Mouse (Mus musculus) neural tube, embryonic 11.5 days (tissue): Measurements from ENCODE around the gene Hmgcr. TPM values are rescaled to one million over a fixed set of nuclear protein-coding genes. Genes with fewer than 3 reads are reported as not detected.

ENCODE experiments used
- ATAC-seq: fragments of 200-750 bp; cut with Nextera tagmentation; 2 replicates; pipeline ENCODE4 v1.8.0; 2017; ENCODE audit warnings: moderate number of reproducible peaks, mild to moderate bottlenecking, moderate TSS enrichment, moderate library complexity; ENCODE audit not compliant: insufficient read depth, low FRiP score, low TSS enrichment
- DNase-seq: peaks from one replicate; pipeline ENCODE4 v3.0.0-alpha.2; 2015; ENCODE audit warnings: low spot score
- H3K27ac ChIP-seq: fragments of 300-500 bp; sonication (generic); 2 replicates; pipeline ENCODE4 v1.5.1; 2014; ENCODE audit warnings: low read depth, mild to moderate bottlenecking, low read length
- H3K27me3 ChIP-seq: fragments of 300-500 bp; sonication (generic); 2 replicates; pipeline ENCODE4 v1.6.1; 2014; ENCODE audit warnings: mild to moderate bottlenecking, low read length, mixed read lengths; ENCODE audit not compliant: control insufficient read depth, insufficient read depth
- H3K36me3 ChIP-seq: fragments of 300-500 bp; sonication (generic); 2 replicates; pipeline ENCODE4 v1.6.1; 2014; ENCODE audit warnings: mild to moderate bottlenecking, low read length, moderate library complexity, mixed read lengths; ENCODE audit not compliant: control insufficient read depth, insufficient read depth
- H3K4me1 ChIP-seq: fragments of 300-500 bp; sonication (generic); 2 replicates; pipeline ENCODE4 v1.6.1; 2014; ENCODE audit warnings: low read length, mixed read lengths; ENCODE audit not compliant: control insufficient read depth, insufficient read depth
- H3K4me2 ChIP-seq: fragments of 300-500 bp; sonication (generic); 2 replicates; pipeline ENCODE4 v1.6.1; 2014; ENCODE audit warnings: low read depth, mild to moderate bottlenecking, moderate library complexity
- H3K4me3 ChIP-seq: fragments of 300-500 bp; sonication (generic); 2 replicates; pipeline ENCODE4 v1.5.1; 2014; ENCODE audit warnings: low read depth, low read length
- H3K9ac ChIP-seq: fragments of 300-500 bp; sonication (generic); 2 replicates; pipeline ENCODE4 v1.6.1; 2014; ENCODE audit warnings: mild to moderate bottlenecking, low read length
- H3K9me3 ChIP-seq: fragments of 300-500 bp; sonication (generic); 2 replicates; pipeline ENCODE4 v1.6.1; 2016; ENCODE audit warnings: low read length; ENCODE audit not compliant: control insufficient read depth
- WGBS: fragments of 180-500 bp; shearing (Covaris S2); extraction: QIAGEN DNeasy Blood & Tissue Kit; methylation state at CpG from one replicate; pipeline ENCODE4 v1.1.7; 2014; 5-methylcytosine and 5-hydroxymethylcytosine counted together
- polyA plus RNA-seq: library from polyadenylated mRNA; unstranded; fragments of >200 nt; fragmentation: Nextera tagmentation; extraction: Ambion mirVana; gene quantifications from 2 replicates; pipeline ENCODE4 v1.2.1, GENCODE M21; 2014

The Hmgcr gene
- polyA plus RNA-seq, 1 experiment from 2014 or later = 220 TPM

- no peak for DNase-seq
- ATAC-seq = no peak
Measured at GRCm38 (mm10) chr13:96656673-96657072, 14.1 kb downstream of the Hmgcr start.

DNA sequence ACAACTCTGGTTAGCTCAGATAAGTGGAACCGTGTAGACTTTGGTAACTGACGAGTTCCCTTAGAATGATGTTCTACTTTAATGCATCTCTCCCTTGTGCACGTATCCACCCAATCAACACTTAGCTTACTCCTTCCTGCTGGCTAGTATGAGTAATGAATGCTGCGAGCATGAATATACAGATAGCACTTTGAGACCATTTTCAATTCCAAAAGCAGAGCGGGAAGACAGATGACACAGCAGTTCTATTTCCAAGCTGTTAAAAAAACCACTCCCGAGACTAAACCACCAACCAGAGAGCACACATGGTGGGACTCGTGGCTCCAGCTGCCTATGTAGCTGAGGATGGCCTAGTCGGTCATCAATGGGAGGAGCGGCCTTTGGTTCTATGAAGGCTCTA is 17.7 kb downstream of the Hmgcr start:
- H3K36me3 ChIP-seq = peaks cover 42% of the 10 kb centered on the region
- no peak overlapping the region for H3K27ac ChIP-seq
- H3K27me3 ChIP-seq = no peaks in the 10 kb centered on the region
- H3K4me1 ChIP-seq = no peaks in the 10 kb centered on the region
- no peak overlapping the region for H3K4me3 ChIP-seq
- no peak; the same call in 1 of the 2 replicates for ATAC-seq
- no peak overlapping the region for H3K4me2 ChIP-seq
- no peak overlapping the region for H3K9ac ChIP-seq
- DNase-seq = no peak
- whole genome bisulfite sequencing = 92% methylated on average over 9 of the region's 9 CpGs
- no peaks in the 10 kb centered on the region for H3K9me3 ChIP-seq

More at GRCm38 (mm10) chr13:96656673-96657072, 14.1 kb downstream of the Hmgcr start:
- Histone ChIP-seq H3K36me3 (peaks cover 43% of the 10 kb centered on the region), H3K27ac (no peak overlapping the region), H3K4me2 (no peak overlapping the region), H3K4me3 (no peak overlapping the region), H3K27me3 (no peaks in the 10 kb centered on the region), H3K9ac (no peak overlapping the region), H3K4me1 (no peaks in the 10 kb centered on the region), H3K9me3 (no peaks in the 10 kb centered on the region)
- 90% methylated on average over 1 of the region's 1 CpGs for WGBS

- H3K9me3 ChIP-seq = no peaks in the 10 kb centered on the region
- no peak overlapping the region for H3K9ac ChIP-seq
- DNase-seq (no peak), ATAC-seq (no peak)
- no peak overlapping the region for H3K4me3 ChIP-seq
- WGBS = 62% methylated on average over 5 of the region's 5 CpGs
- no peaks in the 10 kb centered on the region for H3K27me3 ChIP-seq
- peaks cover 5% of the 10 kb centered on the region for H3K36me3 ChIP-seq
- no peaks in the 10 kb centered on the region for H3K4me1 ChIP-seq
- H3K4me2 ChIP-seq = no peak overlapping the region
- H3K27ac ChIP-seq = no peak overlapping the region
Measured at GRCm38 (mm10) chr13:96645822-96646221, 24.9 kb downstream of the Hmgcr start.

DNA sequence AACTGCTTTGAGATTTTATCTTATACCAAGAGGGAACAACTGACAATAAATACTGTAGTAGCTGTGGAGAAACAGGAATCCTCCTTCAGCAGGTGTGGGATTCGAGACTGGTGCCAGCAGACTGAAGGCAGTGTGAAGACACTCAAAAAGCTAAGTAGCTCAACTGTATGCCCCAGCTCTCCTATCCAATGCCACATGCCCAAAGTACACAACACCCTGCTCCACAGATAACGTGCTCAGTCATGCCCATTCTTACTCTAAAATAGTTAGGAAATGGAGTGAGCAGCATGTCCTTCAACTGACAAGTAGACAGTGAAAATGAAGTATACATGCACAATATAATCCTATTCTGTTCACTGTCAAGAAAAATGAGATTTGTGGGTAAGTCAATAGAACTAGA is 26.6 kb downstream of the Hmgcr start:
- Histone ChIP-seq H3K9me3 (no peaks in the 10 kb centered on the region), H3K36me3 (no peaks in the 10 kb centered on the region; the same call in 1 of the 2 replicates), H3K4me1 (no peaks in the 10 kb centered on the region), H3K9ac (no peak overlapping the region), H3K4me2 (no peak overlapping the region), H3K27ac (no peak overlapping the region), H3K27me3 (no peaks in the 10 kb centered on the region), H3K4me3 (no peak overlapping the region)
- DNase-seq = no peak
- ATAC-seq = no peak
- WGBS = 77% methylated on average over 2 of the region's 2 CpGs

- ATAC-seq = no peak
- H3K27ac ChIP-seq = no peak overlapping the region
- WGBS = 94% methylated on average over 4 of the region's 4 CpGs
Measured at GRCm38 (mm10) chr13:96630396-96630795, 40.3 kb downstream of the Hmgcr start.

DNA sequence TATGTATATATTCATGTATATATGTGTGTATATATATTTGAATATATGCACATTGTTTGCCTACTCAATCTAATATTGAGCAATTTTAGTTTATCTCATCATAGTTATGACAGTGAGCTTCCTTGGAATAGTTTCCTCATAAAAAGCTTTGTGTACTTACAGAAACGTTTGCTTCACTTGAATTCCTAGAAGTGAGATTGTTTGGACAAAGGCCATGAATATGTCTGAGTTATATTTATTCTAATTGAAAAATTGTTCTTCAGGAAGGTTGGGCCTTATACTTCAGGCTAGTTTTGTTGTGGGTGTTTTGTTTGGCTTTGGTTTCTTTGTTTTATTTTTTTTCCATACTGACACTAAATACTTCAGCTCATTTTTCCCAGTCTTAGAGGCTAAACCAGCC is 49.8 kb downstream of the Hmgcr start:
- WGBS = 80% methylated on average over 1 of the region's 1 CpGs
- Histone ChIP-seq H3K27ac (no peak overlapping the region), H3K27me3 (no peaks in the 10 kb centered on the region), H3K4me2 (no peak overlapping the region), H3K36me3 (no peaks in the 10 kb centered on the region; the same call in 1 of the 2 replicates), H3K4me1 (no peaks in the 10 kb centered on the region), H3K4me3 (no peak overlapping the region), H3K9me3 (no peaks in the 10 kb centered on the region), H3K9ac (no peak overlapping the region)
- no peak for DNase-seq
- ATAC-seq = no peak

More at GRCm38 (mm10) chr13:96630396-96630795, 40.3 kb downstream of the Hmgcr start:
- Histone ChIP-seq H3K36me3 (no peaks in the 10 kb centered on the region), H3K4me1 (no peaks in the 10 kb centered on the region), H3K27me3 (no peaks in the 10 kb centered on the region), H3K9ac (no peak overlapping the region), H3K9me3 (no peaks in the 10 kb centered on the region), H3K4me2 (no peak overlapping the region), H3K4me3 (no peak overlapping the region)
- DNase-seq = no peak

GRCm38 (mm10) chr13:96614615-96615014 is 56.1 kb downstream of the Hmgcr start:
- WGBS = 92% methylated on average over 3 of the region's 3 CpGs
- DNase-seq (no peak), ATAC-seq (no peak)
- Histone ChIP-seq H3K27me3 (no peaks in the 10 kb centered on the region), H3K9me3 (no peaks in the 10 kb centered on the region), H3K4me3 (no peak overlapping the region), H3K4me1 (no peaks in the 10 kb centered on the region), H3K9ac (no peak overlapping the region), H3K4me2 (no peak overlapping the region), H3K27ac (no peak overlapping the region), H3K36me3 (no peaks in the 10 kb centered on the region)

DNA sequence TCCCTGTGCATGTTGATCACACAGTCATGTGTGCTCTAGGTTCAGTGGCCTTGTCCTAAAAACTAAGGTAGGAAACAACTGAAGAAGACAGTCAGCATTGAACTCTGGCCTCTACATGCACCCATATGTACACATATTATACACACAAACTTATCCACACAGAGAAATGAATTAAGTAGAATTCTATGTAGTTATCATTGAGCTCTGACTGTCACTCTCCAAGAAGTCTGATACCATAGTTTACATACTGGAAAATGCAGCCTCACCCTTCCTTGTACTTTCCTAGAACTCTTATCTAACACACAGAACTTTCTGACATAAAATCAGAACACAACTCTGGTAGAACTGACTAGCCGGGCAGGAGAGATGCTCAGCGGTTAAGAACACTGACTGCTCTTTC is 66.5 kb downstream of the Hmgcr start:
- Histone ChIP-seq H3K9ac (no peak overlapping the region), H3K27ac (no peak overlapping the region), H3K27me3 (no peaks in the 10 kb centered on the region), H3K9me3 (no peaks in the 10 kb centered on the region), H3K4me1 (no peaks in the 10 kb centered on the region), H3K4me2 (no peak overlapping the region), H3K4me3 (no peak overlapping the region), H3K36me3 (no peaks in the 10 kb centered on the region)
- ATAC-seq (no peak), DNase-seq (no peak)
- WGBS = 94% methylated on average over 2 of the region's 2 CpGs

DNA sequence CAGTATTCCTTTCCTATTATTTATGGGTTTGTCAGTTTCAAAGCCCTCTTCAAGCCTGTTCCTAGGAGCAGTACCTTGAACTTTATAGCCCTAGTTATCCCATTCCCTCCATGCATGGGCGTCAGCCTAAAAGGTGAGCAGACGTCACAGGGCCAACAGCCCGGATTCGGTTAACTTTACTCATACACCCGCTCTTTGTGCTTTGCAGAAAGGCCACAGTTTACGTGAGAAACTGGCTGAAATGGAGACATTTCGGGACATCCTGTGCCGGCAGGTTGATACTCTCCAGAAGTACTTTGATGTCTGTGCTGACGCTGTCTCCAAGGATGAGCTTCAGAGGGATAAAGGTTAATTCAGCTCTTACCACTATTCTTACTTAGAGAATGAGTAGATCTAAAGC is 71.6 kb downstream of the Hmgcr start:
- no peaks in the 10 kb centered on the region for H3K36me3 ChIP-seq
- no peak for ATAC-seq

More for the DNA sequence above, 71.6 kb downstream of the Hmgcr start:
- no peaks in the 10 kb centered on the region for H3K27me3 ChIP-seq
- no peak for DNase-seq
- H3K27ac ChIP-seq = no peak overlapping the region
- H3K4me3 ChIP-seq = no peak overlapping the region
- H3K4me1 ChIP-seq = no peaks in the 10 kb centered on the region
- no peak overlapping the region for H3K4me2 ChIP-seq
- H3K9ac ChIP-seq = no peak overlapping the region
- WGBS = 92% methylated on average over 9 of the region's 9 CpGs
- H3K9me3 ChIP-seq = no peaks in the 10 kb centered on the region
